Mouse (Mus musculus): ENCODE data around the gene 2010111I01Rik. TPM values are rescaled to one million over a fixed set of nuclear protein-coding genes. Genes with fewer than 3 reads are reported as not detected.

The 2010111I01Rik gene
- total RNA-seq, 1 experiment: 58.3 TPM

- H3K27ac ChIP-seq (ENCODE audit: insufficient read depth, low read depth, low read length, poor library complexity, severe bottlenecking): no peak overlapping the region
- no peak overlapping the region for H3K9ac ChIP-seq (ENCODE audit: insufficient read depth, low read depth, low read length, poor library complexity, severe bottlenecking)
- no peak for DNase-seq (ENCODE audit: low read depth, low spot score)
- no peaks in the 10 kb centered on the region for H3K9me3 ChIP-seq (ENCODE audit: control insufficient read depth, insufficient read depth, low read depth, low read length)
- no peaks in the 10 kb centered on the region for H3K36me3 ChIP-seq (ENCODE audit: control insufficient read depth, insufficient read depth, low read length, poor library complexity, severe bottlenecking)
- H3K4me3 ChIP-seq (ENCODE audit: insufficient read depth in 1 of 2, low read depth in 1 of 2, low read length in 2 of 2, poor library complexity in 1 of 2, severe bottlenecking in 1 of 2): no peak overlapping the region
- in situ Hi-C loops (cut with MboI; ENCODE audit: low sequenced_read_pairs in 2 of 2, unreplicated experiment in 2 of 2): no loop called here
- H3K4me1 ChIP-seq (ENCODE audit: control insufficient read depth in 2 of 2, insufficient read depth in 2 of 2, low read length in 2 of 2, poor library complexity in 1 of 2): peaks cover 0 to 5% of the 10 kb centered on the region in 2 experiments; a peak in 1 of 4 replicates
- TF ChIP-seq ZC3H11A (IDR thresholded peaks at IDR 0.05; ENCODE audit: borderline replicate concordance, low read depth, low read length): no peak
- no peak for TF ChIP-seq HCFC1 (IDR thresholded peaks at IDR 0.05; ENCODE audit: borderline replicate concordance, insufficient read depth, low read length)
Observed at GRCm38 (mm10) chr13:63068371-63069136, 103.9 kb downstream of the 2010111I01Rik start.

- in situ Hi-C loops (cut with MboI; ENCODE audit: low sequenced_read_pairs in 2 of 2, unreplicated experiment in 2 of 2): no loop called here
- H3K27ac ChIP-seq (ENCODE audit: insufficient read depth, low read depth, low read length, poor library complexity, severe bottlenecking): no peak overlapping the region
Observed at GRCm38 (mm10) chr13:63071874-63072273, 107.2 kb downstream of the 2010111I01Rik start.

GRCm38 (mm10) chr13:63072376-63072775 is 107.7 kb downstream of the 2010111I01Rik start:
- Histone ChIP-seq H3K4me3 (ENCODE audit: insufficient read depth in 1 of 2, low read depth in 1 of 2, low read length in 2 of 2, poor library complexity in 1 of 2, severe bottlenecking in 1 of 2) (no peak overlapping the region), H3K36me3 (ENCODE audit: control insufficient read depth, insufficient read depth, low read length, poor library complexity, severe bottlenecking) (no peaks in the 10 kb centered on the region), H3K4me1 (ENCODE audit: control insufficient read depth in 2 of 2, insufficient read depth in 2 of 2, low read length in 2 of 2, poor library complexity in 1 of 2) (peaks cover 0 to 5% of the 10 kb centered on the region in 2 experiments; a peak in 1 of 4 replicates), H3K9ac (ENCODE audit: insufficient read depth, low read depth, low read length, poor library complexity, severe bottlenecking) (no peak overlapping the region), H3K9me3 (ENCODE audit: control insufficient read depth, insufficient read depth, low read depth, low read length) (no peaks in the 10 kb centered on the region), H3K27ac (ENCODE audit: insufficient read depth, low read depth, low read length, poor library complexity, severe bottlenecking) (no peak overlapping the region)
- DNase-seq (ENCODE audit: low read depth, low spot score): no peak
- TF ChIP-seq CHD2 (IDR thresholded peaks at IDR 0.05; ENCODE audit: low read depth, low read length) (no peak), ZC3H11A (IDR thresholded peaks at IDR 0.05; ENCODE audit: borderline replicate concordance, low read depth, low read length) (no peak), HCFC1 (IDR thresholded peaks at IDR 0.05; ENCODE audit: borderline replicate concordance, insufficient read depth, low read length) (no peak)
- in situ Hi-C loops (cut with MboI; ENCODE audit: low sequenced_read_pairs in 2 of 2, unreplicated experiment in 2 of 2): no loop called here

More at GRCm38 (mm10) chr13:63071874-63072273, 107.2 kb downstream of the 2010111I01Rik start:
- DNase-seq (ENCODE audit: low read depth, low spot score): no peak
- no peaks in the 10 kb centered on the region for H3K9me3 ChIP-seq (ENCODE audit: control insufficient read depth, insufficient read depth, low read depth, low read length)
- no peak overlapping the region for H3K4me3 ChIP-seq (ENCODE audit: insufficient read depth in 1 of 2, low read depth in 1 of 2, low read length in 2 of 2, poor library complexity in 1 of 2, severe bottlenecking in 1 of 2)
- TF ChIP-seq HCFC1 (IDR thresholded peaks at IDR 0.05; ENCODE audit: borderline replicate concordance, insufficient read depth, low read length) (no peak), MAFK (IDR thresholded peaks at IDR 0.05; ENCODE audit: insufficient read depth, low read depth, low read length) (no peak), ZNF384 (IDR thresholded peaks at IDR 0.05; ENCODE audit: low read depth, low read length) (no peak), ZC3H11A (IDR thresholded peaks at IDR 0.05; ENCODE audit: borderline replicate concordance, low read depth, low read length) (no peak), CHD2 (IDR thresholded peaks at IDR 0.05; ENCODE audit: low read depth, low read length) (no peak)
- H3K4me1 ChIP-seq (ENCODE audit: control insufficient read depth in 2 of 2, insufficient read depth in 2 of 2, low read length in 2 of 2, poor library complexity in 1 of 2): peaks cover 0 to 5% of the 10 kb centered on the region in 2 experiments; a peak in 1 of 4 replicates
- H3K36me3 ChIP-seq (ENCODE audit: control insufficient read depth, insufficient read depth, low read length, poor library complexity, severe bottlenecking): no peaks in the 10 kb centered on the region
- no peak overlapping the region for H3K9ac ChIP-seq (ENCODE audit: insufficient read depth, low read depth, low read length, poor library complexity, severe bottlenecking)

GRCm38 (mm10) chr13:63073911-63074675 is 109.4 kb downstream of the 2010111I01Rik start:
- no peak overlapping the region for H3K4me3 ChIP-seq (ENCODE audit: insufficient read depth in 1 of 2, low read depth in 1 of 2, low read length in 2 of 2, poor library complexity in 1 of 2, severe bottlenecking in 1 of 2)
- peaks cover 0 to 5% of the 10 kb centered on the region in 2 experiments; a peak in 1 of 4 replicates for H3K4me1 ChIP-seq (ENCODE audit: control insufficient read depth in 2 of 2, insufficient read depth in 2 of 2, low read length in 2 of 2, poor library complexity in 1 of 2)
- no peak for DNase-seq (ENCODE audit: low read depth, low spot score)
- no peak overlapping the region for H3K9ac ChIP-seq (ENCODE audit: insufficient read depth, low read depth, low read length, poor library complexity, severe bottlenecking)
- in situ Hi-C loops (cut with MboI; ENCODE audit: low sequenced_read_pairs in 2 of 2, unreplicated experiment in 2 of 2): no loop called here
- TF ChIP-seq MAFK (IDR thresholded peaks at IDR 0.05; ENCODE audit: insufficient read depth, low read depth, low read length) (no peak), HCFC1 (IDR thresholded peaks at IDR 0.05; ENCODE audit: borderline replicate concordance, insufficient read depth, low read length) (no peak), CHD2 (IDR thresholded peaks at IDR 0.05; ENCODE audit: low read depth, low read length) (no peak), ZC3H11A (IDR thresholded peaks at IDR 0.05; ENCODE audit: borderline replicate concordance, low read depth, low read length) (no peak), ZNF384 (IDR thresholded peaks at IDR 0.05; ENCODE audit: low read depth, low read length) (no peak)
- no peak overlapping the region for H3K27ac ChIP-seq (ENCODE audit: insufficient read depth, low read depth, low read length, poor library complexity, severe bottlenecking)
- H3K9me3 ChIP-seq (ENCODE audit: control insufficient read depth, insufficient read depth, low read depth, low read length): no peaks in the 10 kb centered on the region
- no peaks in the 10 kb centered on the region for H3K36me3 ChIP-seq (ENCODE audit: control insufficient read depth, insufficient read depth, low read length, poor library complexity, severe bottlenecking)
